27 mouse cellular contexts compared by ENCODE assay signal in the genomic region with DNA sequence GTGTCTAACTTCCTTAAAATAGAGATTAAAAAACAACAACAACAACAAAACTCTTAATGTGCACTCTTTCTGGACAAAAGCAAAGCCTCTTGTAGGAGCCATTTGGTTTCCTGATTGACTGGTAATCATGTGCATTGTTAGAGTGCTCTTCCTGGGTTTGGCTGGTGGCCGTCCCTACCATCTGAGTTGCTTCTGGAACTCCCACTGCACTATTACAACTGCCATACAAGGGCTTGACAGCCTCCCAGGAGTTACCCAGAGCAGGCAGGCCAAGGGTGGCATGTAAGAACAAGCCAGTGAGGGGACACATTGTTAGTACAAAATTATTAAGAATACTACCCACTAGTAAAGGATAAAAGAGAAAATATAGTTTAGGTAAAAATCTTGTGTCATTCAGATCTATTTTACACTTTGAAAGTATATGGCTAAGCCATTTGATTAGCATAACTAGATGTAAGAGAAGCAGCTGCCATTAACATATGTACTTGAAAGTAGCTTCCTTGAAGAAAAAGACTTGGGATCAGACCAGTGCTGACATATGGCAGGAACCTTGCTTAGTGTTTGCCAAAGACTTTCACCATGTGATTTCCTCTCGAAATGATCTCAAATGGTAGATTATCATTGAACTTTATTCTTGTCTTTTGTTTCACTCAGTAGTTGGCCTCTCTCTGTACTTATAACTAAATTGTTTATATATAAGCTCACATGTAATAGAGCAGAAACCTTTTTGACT. TPM values are rescaled to one million over a fixed set of nuclear protein-coding genes. Genes with fewer than 3 reads are reported as not detected.
DNase-seq lines count a peak whose midpoint lies in the region; ATAC-seq and TF ChIP-seq lines count a peak whose summit lies in the region.
"Had no signal": no experiment of that assay in that cellular context is flagged by ENCODE, and none has a peak within 500 bp of the region (broad histone marks: within the 10 kb centered on the region; RNA-seq: fewer than 3 reads in every experiment).

No protein-coding gene starts in this region.

- peaks cover 67% of the 10 kb centered on the region for H3K36me3 ChIP-seq in forebrain, embryonic 13.5 days (ENCODE audit: poor library complexity, severe bottlenecking)
- H3K36me3 ChIP-seq in forebrain, embryonic 10.5 days (replicated peaks): peaks cover 89% of the 10 kb centered on the region
- peaks cover 41% of the 10 kb centered on the region for H3K36me3 ChIP-seq in forebrain, embryonic 15.5 days
- peaks cover 64% of the 10 kb centered on the region for H3K36me3 ChIP-seq in forebrain, embryonic 12.5 days (replicated peaks)
- H3K36me3 ChIP-seq in midbrain, embryonic 11.5 days (ENCODE audit: control insufficient read depth, insufficient read depth, low read length): no peaks in the 10 kb centered on the region
- peaks cover 58% of the 10 kb centered on the region for H3K36me3 ChIP-seq in midbrain, embryonic 14.5 days (ENCODE audit: control insufficient read depth, insufficient read depth, low read length)
- peaks cover 21% of the 10 kb centered on the region for H3K36me3 ChIP-seq in forebrain, postnatal 0 days (ENCODE audit: insufficient read depth)
- H3K36me3 ChIP-seq in lung, postnatal 0 days (ENCODE audit: insufficient read depth, low read length): peaks cover 6% of the 10 kb centered on the region

- no peaks in the 10 kb centered on the region for H3K4me1 ChIP-seq in forebrain, embryonic 13.5 days
- H3K4me1 ChIP-seq in forebrain, embryonic 10.5 days: no peaks in the 10 kb centered on the region
- H3K4me1 ChIP-seq in forebrain, embryonic 15.5 days: peaks cover 12% of the 10 kb centered on the region; the same call in 1 of the 2 replicates
- H3K4me1 ChIP-seq in forebrain, embryonic 12.5 days: no peaks in the 10 kb centered on the region
- no peaks in the 10 kb centered on the region for H3K4me1 ChIP-seq in midbrain, embryonic 11.5 days (ENCODE audit: control insufficient read depth, insufficient read depth, low read length)
- H3K4me1 ChIP-seq in midbrain, embryonic 14.5 days (ENCODE audit: control insufficient read depth, insufficient read depth, low read length): no peaks in the 10 kb centered on the region
- no peaks in the 10 kb centered on the region for H3K4me1 ChIP-seq in forebrain, postnatal 0 days (ENCODE audit: insufficient read depth)
- no peaks in the 10 kb centered on the region for H3K4me1 ChIP-seq in lung, postnatal 0 days (ENCODE audit: insufficient read depth, low read depth, low read length)
- H3K4me1 ChIP-seq: embryonic facial prominence, embryonic 13.5 days; embryonic facial prominence, embryonic 15.5 days had no signal

- no peak overlapping the region for H3K4me2 ChIP-seq in forebrain, embryonic 13.5 days
- no peak overlapping the region for H3K4me2 ChIP-seq in forebrain, embryonic 15.5 days (replicated peaks)
- no peak overlapping the region for H3K4me2 ChIP-seq in forebrain, embryonic 12.5 days
- H3K4me2 ChIP-seq in midbrain, embryonic 11.5 days: no peak overlapping the region
- no peak overlapping the region for H3K4me2 ChIP-seq in midbrain, embryonic 14.5 days (ENCODE audit: low read length)
- H3K4me2 ChIP-seq in forebrain, postnatal 0 days (ENCODE audit: low read depth): no peak overlapping the region
- H3K4me2 ChIP-seq in lung, postnatal 0 days (replicated peaks; ENCODE audit: low read depth, low read length): no peak overlapping the region
- H3K4me2 ChIP-seq: embryonic facial prominence, embryonic 13.5 days; embryonic facial prominence, embryonic 15.5 days had no signal

- no peak overlapping the region for H3K4me3 ChIP-seq in forebrain, embryonic 13.5 days
- H3K4me3 ChIP-seq in forebrain, embryonic 10.5 days: no peak overlapping the region
- no peak overlapping the region for H3K4me3 ChIP-seq in forebrain, embryonic 15.5 days
- no peak overlapping the region for H3K4me3 ChIP-seq in forebrain, embryonic 12.5 days (replicated peaks)
- H3K4me3 ChIP-seq in midbrain, embryonic 11.5 days (ENCODE audit: low read depth, low read length): no peak overlapping the region
- H3K4me3 ChIP-seq in midbrain, embryonic 14.5 days (replicated peaks; ENCODE audit: low read depth, low read length): no peak overlapping the region
- no peak overlapping the region for H3K4me3 ChIP-seq in forebrain, postnatal 0 days (ENCODE audit: low read depth, low read length)
- H3K4me3 ChIP-seq in lung, postnatal 0 days (ENCODE audit: low read depth, low read length): no peak overlapping the region
- H3K4me3 ChIP-seq: embryonic facial prominence, embryonic 13.5 days; embryonic facial prominence, embryonic 15.5 days; erythroblast, embryonic 14.5 days had no signal

- TF ChIP-seq CTCF in forebrain, postnatal 0 days (IDR thresholded peaks at IDR 0.05; ENCODE audit: low read depth): no peak
- TF ChIP-seq CTCF in lung, postnatal 0 days (IDR thresholded peaks at IDR 0.05): no peak

- TF ChIP-seq EP300 in lung, postnatal 0 days (IDR thresholded peaks at IDR 0.05): no peak

- DNase-seq in forebrain, embryonic 10.5 days (ENCODE audit: extremely low spot score, low spot score): no peak
- DNase-seq in midbrain, embryonic 11.5 days (ENCODE audit: low spot score, missing footprints): peak; percentile 62
- DNase-seq in midbrain, embryonic 14.5 days: no peak
- peak; percentile 58 for DNase-seq in forebrain, postnatal 0 days
- no peak for DNase-seq in lung, postnatal 0 days (ENCODE audit: low spot score)
- DNase-seq: adrenal gland, adult 2 months; adrenal gland, postnatal 10 days; adrenal gland, postnatal 25 days; B cell, adult 2 months; cerebellum, adult 11 months; cerebellum, adult 18-20 months; cerebellum, adult 8-10 months; cerebellum, adult 9-11 months; cerebellum, postnatal 14 days; cerebellum, postnatal 36 days; embryo, embryonic 11 days had no signal

- WGBS in forebrain, embryonic 13.5 days: 73% methylated on average over 2 of the region's 2 CpGs
- 92% methylated on average over 2 of the region's 2 CpGs for WGBS in forebrain, embryonic 10.5 days
- WGBS in forebrain, embryonic 15.5 days: 55% methylated on average over 2 of the region's 2 CpGs
- WGBS in forebrain, embryonic 12.5 days: 87% methylated on average over 2 of the region's 2 CpGs
- 88% methylated on average over 2 of the region's 2 CpGs for WGBS in midbrain, embryonic 11.5 days
- 91% methylated on average over 2 of the region's 2 CpGs for WGBS in midbrain, embryonic 14.5 days
- 52% methylated on average over 2 of the region's 2 CpGs for WGBS in forebrain, postnatal 0 days
- 77% methylated on average over 2 of the region's 2 CpGs for WGBS in lung, postnatal 0 days

- no peaks in the 10 kb centered on the region for H3K27me3 ChIP-seq in forebrain, embryonic 13.5 days
- H3K27me3 ChIP-seq in forebrain, embryonic 10.5 days (ENCODE audit: poor library complexity, severe bottlenecking): no peaks in the 10 kb centered on the region
- no peaks in the 10 kb centered on the region for H3K27me3 ChIP-seq in forebrain, embryonic 15.5 days
- H3K27me3 ChIP-seq in forebrain, embryonic 12.5 days: no peaks in the 10 kb centered on the region
- H3K27me3 ChIP-seq in midbrain, embryonic 11.5 days (ENCODE audit: control insufficient read depth, insufficient read depth, low read length): no peaks in the 10 kb centered on the region
- H3K27me3 ChIP-seq in midbrain, embryonic 14.5 days (ENCODE audit: control insufficient read depth, insufficient read depth, low read length): no peaks in the 10 kb centered on the region
- H3K27me3 ChIP-seq in forebrain, postnatal 0 days (ENCODE audit: insufficient read depth, low read length): no peaks in the 10 kb centered on the region
- no peaks in the 10 kb centered on the region for H3K27me3 ChIP-seq in lung, postnatal 0 days (replicated peaks; ENCODE audit: insufficient read depth, low read length)
- H3K27me3 ChIP-seq: CH12.LX; embryonic facial prominence, embryonic 13.5 days; embryonic facial prominence, embryonic 15.5 days; Patski had no signal

- peak; percentile 67; the same call in 1 of the 2 replicates for ATAC-seq in forebrain, embryonic 13.5 days
- peak; percentile 70; the same call in 1 of the 2 replicates for ATAC-seq in forebrain, embryonic 15.5 days (replicated peaks)
- no peak for ATAC-seq in forebrain, embryonic 12.5 days (ENCODE audit: low FRiP score)
- ATAC-seq in midbrain, embryonic 11.5 days (ENCODE audit: low FRiP score): no peak
- ATAC-seq in midbrain, embryonic 14.5 days (ENCODE audit: low FRiP score, low TSS enrichment): no peak
- ATAC-seq in forebrain, postnatal 0 days: peak; percentile 70; the same call in 1 of the 2 replicates
- ATAC-seq in lung, postnatal 0 days: no peak
- ATAC-seq: activated CD4-positive, CD25-positive, alpha-beta regulatory T cell, adult 4 months; CD4-positive, CD25-positive, alpha-beta regulatory T cell, adult 4 months; Patski had no signal

- no peaks in the 10 kb centered on the region for H3K9me3 ChIP-seq in forebrain, embryonic 13.5 days (replicated peaks)
- no peaks in the 10 kb centered on the region for H3K9me3 ChIP-seq in forebrain, embryonic 10.5 days
- no peaks in the 10 kb centered on the region for H3K9me3 ChIP-seq in forebrain, embryonic 15.5 days
- no peaks in the 10 kb centered on the region for H3K9me3 ChIP-seq in forebrain, embryonic 12.5 days
- H3K9me3 ChIP-seq in midbrain, embryonic 11.5 days (ENCODE audit: control insufficient read depth, low read length): no peaks in the 10 kb centered on the region
- no peaks in the 10 kb centered on the region for H3K9me3 ChIP-seq in midbrain, embryonic 14.5 days (ENCODE audit: control insufficient read depth, low read length)
- no peaks in the 10 kb centered on the region for H3K9me3 ChIP-seq in forebrain, postnatal 0 days (ENCODE audit: low read length)
- no peaks in the 10 kb centered on the region for H3K9me3 ChIP-seq in lung, postnatal 0 days (ENCODE audit: low read length)
- H3K9me3 ChIP-seq: embryonic facial prominence, embryonic 13.5 days; embryonic facial prominence, embryonic 15.5 days; G1E had no signal

- no peak overlapping the region for H3K9ac ChIP-seq in forebrain, embryonic 13.5 days
- H3K9ac ChIP-seq in forebrain, embryonic 15.5 days (replicated peaks): no peak overlapping the region
- H3K9ac ChIP-seq in forebrain, embryonic 12.5 days: no peak overlapping the region
- no peak overlapping the region for H3K9ac ChIP-seq in midbrain, embryonic 11.5 days (ENCODE audit: low read length)
- H3K9ac ChIP-seq in midbrain, embryonic 14.5 days (replicated peaks; ENCODE audit: low read length): no peak overlapping the region
- H3K9ac ChIP-seq in forebrain, postnatal 0 days: no peak overlapping the region
- H3K9ac ChIP-seq in lung, postnatal 0 days (replicated peaks; ENCODE audit: low read depth): no peak overlapping the region
- H3K9ac ChIP-seq: embryonic facial prominence, embryonic 13.5 days; embryonic facial prominence, embryonic 15.5 days had no signal

- H3K27ac ChIP-seq in forebrain, embryonic 13.5 days: peak overlapping the region; percentile 14
- no peak overlapping the region for H3K27ac ChIP-seq in forebrain, embryonic 10.5 days
- peak overlapping the region; percentile 78 for H3K27ac ChIP-seq in forebrain, embryonic 15.5 days (replicated peaks)
- no peak overlapping the region for H3K27ac ChIP-seq in forebrain, embryonic 12.5 days
- H3K27ac ChIP-seq in midbrain, embryonic 11.5 days (ENCODE audit: low read depth, low read length): no peak overlapping the region
- H3K27ac ChIP-seq in midbrain, embryonic 14.5 days (replicated peaks; ENCODE audit: low read depth, low read length): no peak overlapping the region
- H3K27ac ChIP-seq in forebrain, postnatal 0 days (ENCODE audit: low read depth, low read length): no peak overlapping the region
- no peak overlapping the region for H3K27ac ChIP-seq in lung, postnatal 0 days (ENCODE audit: low read length)
- H3K27ac ChIP-seq: embryonic facial prominence, embryonic 13.5 days; embryonic facial prominence, embryonic 15.5 days had no signal

RNA-seq across cellular contexts. Expression of gene Stx6, which starts 19.8 kb away (rescaled TPM):
- polyA plus RNA-seq in forebrain, embryonic 13.5 days (2015; fragmentation: Nextera tagmentation; extraction: Ambion mirVana): 114 and 115 TPM in 2 replicates
- 82.1 and 84.3 TPM in 2 replicates for polyA plus RNA-seq in forebrain, embryonic 10.5 days (2016; fragmentation: Nextera tagmentation; extraction: Ambion mirVana)
- 129 and 131 TPM in 2 replicates for polyA plus RNA-seq in forebrain, embryonic 15.5 days (2015; fragmentation: Nextera tagmentation; extraction: Ambion mirVana)
- polyA plus RNA-seq in forebrain, embryonic 12.5 days (2016; fragmentation: Nextera tagmentation; extraction: Ambion mirVana): 113 and 124 TPM in 2 replicates
- polyA plus RNA-seq in midbrain, embryonic 11.5 days (2014; fragmentation: Nextera tagmentation; extraction: Ambion mirVana): 97.1 and 100 TPM in 2 replicates
- 121 and 124 TPM in 2 replicates for polyA plus RNA-seq in midbrain, embryonic 14.5 days (2014; fragmentation: Nextera tagmentation; extraction: Ambion mirVana)
- 120 and 122 TPM in 2 replicates for total RNA-seq in forebrain, postnatal 0 days (2014; rRNA removed)
- polyA plus RNA-seq in forebrain, postnatal 0 days (2015; fragmentation: Nextera tagmentation; extraction: Ambion mirVana): 89.2 and 97.5 TPM in 2 replicates
- polyA plus RNA-seq in lung, postnatal 0 days (2015; fragmentation: Nextera tagmentation; extraction: Ambion mirVana): 74.3 and 77.4 TPM in 2 replicates

RNA-seq across cellular contexts. Expression of gene Mr1, which starts 31.7 kb away (rescaled TPM):
- 0.50 and 0.52 TPM in 2 replicates for polyA plus RNA-seq in forebrain, embryonic 13.5 days (2015; fragmentation: Nextera tagmentation; extraction: Ambion mirVana)
- polyA plus RNA-seq in forebrain, embryonic 10.5 days (2016; fragmentation: Nextera tagmentation; extraction: Ambion mirVana): 0.36 and 0.47 TPM in 2 replicates
- 0.59 and 0.83 TPM in 2 replicates for polyA plus RNA-seq in forebrain, embryonic 15.5 days (2015; fragmentation: Nextera tagmentation; extraction: Ambion mirVana)
- polyA plus RNA-seq in forebrain, embryonic 12.5 days (2016; fragmentation: Nextera tagmentation; extraction: Ambion mirVana): 0.85 and 1.3 TPM in 2 replicates
- polyA plus RNA-seq in midbrain, embryonic 11.5 days (2014; fragmentation: Nextera tagmentation; extraction: Ambion mirVana): 0.41 and 0.49 TPM in 2 replicates
- polyA plus RNA-seq in midbrain, embryonic 14.5 days (2014; fragmentation: Nextera tagmentation; extraction: Ambion mirVana): 0.47 and 1.1 TPM in 2 replicates
- total RNA-seq in forebrain, postnatal 0 days (2014; rRNA removed): 2.8 and 5.1 TPM in 2 replicates
- polyA plus RNA-seq in forebrain, postnatal 0 days (2015; fragmentation: Nextera tagmentation; extraction: Ambion mirVana): 2.0 and 2.6 TPM in 2 replicates
- polyA plus RNA-seq in lung, postnatal 0 days (2015; fragmentation: Nextera tagmentation; extraction: Ambion mirVana): 10.5 and 13.2 TPM in 2 replicates
- polyA plus RNA-seq: erythroblast, embryonic 14.5 days had no signal

Comparison
In these comparisons a context has a peak if more than half of its experiments do, and no peak if none do; other contexts are left out.
1. ATAC-seq: peak in forebrain, embryonic 13.5 days (single experiment), forebrain, embryonic 15.5 days (single experiment) and forebrain, postnatal 0 days (single experiment); none in forebrain, embryonic 12.5 days (single experiment), midbrain, embryonic 11.5 days (single experiment), midbrain, embryonic 14.5 days (single experiment) and lung, postnatal 0 days (single experiment).
2. H3K27ac ChIP-seq: peak in forebrain, embryonic 13.5 days (single experiment) and forebrain, embryonic 15.5 days (single experiment); none in forebrain, embryonic 10.5 days (single experiment), forebrain, embryonic 12.5 days (single experiment), midbrain, embryonic 11.5 days (single experiment), midbrain, embryonic 14.5 days (single experiment), forebrain, postnatal 0 days (single experiment) and lung, postnatal 0 days (single experiment).
3. DNase-seq: peak in midbrain, embryonic 11.5 days (single experiment) and forebrain, postnatal 0 days (single experiment); none in forebrain, embryonic 10.5 days (single experiment), midbrain, embryonic 14.5 days (single experiment) and lung, postnatal 0 days (single experiment).